Mouse (Mus musculus): ENCODE measurements around the gene Kcna7. TPM values are rescaled to one million over a fixed set of nuclear protein-coding genes. Genes with fewer than 3 reads are reported as not detected.
"Not testable (repeated sequence)": the region's sequence is repeated elsewhere in the genome, so short reads cannot be mapped to it uniquely, and the experiment has no call there.

The Kcna7 gene
- polyA plus RNA-seq, 1 experiment from 2014 or later, result not detected

DNA sequence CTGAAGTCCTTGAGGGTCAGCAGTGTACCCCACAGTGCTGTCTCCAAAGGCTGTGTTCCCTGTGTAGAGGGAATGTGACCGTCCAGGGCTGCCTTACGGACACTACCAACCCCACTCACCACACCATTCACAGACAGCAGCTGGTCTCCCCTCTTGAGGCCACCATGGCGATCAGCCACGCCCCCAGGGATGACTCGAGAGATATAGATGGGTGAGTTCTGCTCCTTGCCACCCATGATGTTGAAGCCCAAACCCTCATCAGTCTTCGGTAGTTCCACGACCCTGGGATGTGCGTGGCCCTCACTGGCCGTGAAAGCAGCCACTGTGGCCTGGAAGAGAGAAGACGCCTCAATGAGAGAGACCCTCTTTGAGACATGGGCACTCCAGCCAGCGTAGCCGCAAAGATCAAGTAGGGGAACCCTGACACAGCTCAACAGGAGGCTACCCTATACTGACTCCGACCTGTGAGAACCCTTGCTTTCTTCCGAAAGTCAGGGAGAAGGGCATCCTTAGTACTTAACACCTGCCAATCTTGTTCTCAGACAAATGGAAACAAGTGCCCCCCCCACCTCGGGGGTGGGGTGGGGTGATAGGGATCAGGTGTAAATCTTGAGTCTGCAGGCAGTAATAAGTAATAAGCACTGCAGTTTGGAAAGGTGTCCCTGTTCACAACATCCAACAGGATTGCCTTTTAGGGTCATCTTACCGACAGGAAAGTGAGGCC lies 36.3 kb upstream of the Kcna7 start:
- WGBS, result 78% methylated on average over 16 of the region's 16 CpGs
- no peak for DNase-seq (ENCODE audit: low spot score)
- no peak overlapping the region for H3K4me3 ChIP-seq
- H3K4me1 ChIP-seq (replicated peaks), result peaks cover 49% of the 10 kb centered on the region
- peaks cover 23% of the 10 kb centered on the region for H3K36me3 ChIP-seq
- H3K27me3 ChIP-seq (ENCODE audit: insufficient read depth, poor library complexity, severe bottlenecking), result peaks cover 53% of the 10 kb centered on the region
- H3K9me3 ChIP-seq, result no peaks in the 10 kb centered on the region
- no peak overlapping the region for H3K27ac ChIP-seq

DNA sequence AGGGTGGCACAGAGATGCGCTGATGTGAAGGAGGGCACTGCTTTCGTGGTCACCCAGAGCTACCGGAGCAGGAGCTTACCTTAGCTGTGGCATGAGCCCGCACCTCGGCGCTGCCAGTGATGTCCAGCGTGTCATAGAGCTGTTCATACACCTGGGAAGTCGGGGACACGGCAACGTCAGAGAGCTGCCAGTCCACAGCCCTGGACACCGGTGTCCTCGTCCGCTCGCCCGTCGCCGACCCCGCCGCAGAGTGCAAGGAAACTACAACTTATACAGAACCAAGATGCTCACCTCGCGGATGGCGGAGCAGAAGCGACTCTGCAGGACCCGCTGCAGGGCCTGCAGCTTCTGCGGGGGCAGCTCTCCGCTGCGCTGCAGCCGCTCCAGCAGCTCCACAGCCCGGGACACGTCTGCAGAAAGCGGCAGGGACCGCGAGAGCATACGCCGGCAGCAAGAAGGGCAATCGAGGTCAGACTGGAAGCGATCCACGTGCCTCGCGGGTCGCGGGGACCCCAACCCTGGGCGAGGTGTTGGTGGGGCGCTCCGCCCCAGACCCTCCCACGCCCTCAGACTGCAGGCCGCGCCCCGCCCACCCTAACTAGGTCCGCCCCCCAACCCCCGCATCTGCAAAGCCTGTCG lies 35.5 kb upstream of the Kcna7 start:
- no peak for DNase-seq (ENCODE audit: low spot score)
- Histone ChIP-seq H3K27ac (peak overlapping the region; percentile 59; the same call in 1 of the 2 replicates), H3K4me1 (replicated peaks) (peaks cover 49% of the 10 kb centered on the region), H3K4me3 (peak overlapping the region; percentile 63), H3K36me3 (peaks cover 31% of the 10 kb centered on the region), H3K9me3 (no peaks in the 10 kb centered on the region), H3K27me3 (ENCODE audit: insufficient read depth, poor library complexity, severe bottlenecking) (peaks cover 45% of the 10 kb centered on the region)
- whole genome bisulfite sequencing, result 9% methylated on average over 52 of the region's 52 CpGs

DNA sequence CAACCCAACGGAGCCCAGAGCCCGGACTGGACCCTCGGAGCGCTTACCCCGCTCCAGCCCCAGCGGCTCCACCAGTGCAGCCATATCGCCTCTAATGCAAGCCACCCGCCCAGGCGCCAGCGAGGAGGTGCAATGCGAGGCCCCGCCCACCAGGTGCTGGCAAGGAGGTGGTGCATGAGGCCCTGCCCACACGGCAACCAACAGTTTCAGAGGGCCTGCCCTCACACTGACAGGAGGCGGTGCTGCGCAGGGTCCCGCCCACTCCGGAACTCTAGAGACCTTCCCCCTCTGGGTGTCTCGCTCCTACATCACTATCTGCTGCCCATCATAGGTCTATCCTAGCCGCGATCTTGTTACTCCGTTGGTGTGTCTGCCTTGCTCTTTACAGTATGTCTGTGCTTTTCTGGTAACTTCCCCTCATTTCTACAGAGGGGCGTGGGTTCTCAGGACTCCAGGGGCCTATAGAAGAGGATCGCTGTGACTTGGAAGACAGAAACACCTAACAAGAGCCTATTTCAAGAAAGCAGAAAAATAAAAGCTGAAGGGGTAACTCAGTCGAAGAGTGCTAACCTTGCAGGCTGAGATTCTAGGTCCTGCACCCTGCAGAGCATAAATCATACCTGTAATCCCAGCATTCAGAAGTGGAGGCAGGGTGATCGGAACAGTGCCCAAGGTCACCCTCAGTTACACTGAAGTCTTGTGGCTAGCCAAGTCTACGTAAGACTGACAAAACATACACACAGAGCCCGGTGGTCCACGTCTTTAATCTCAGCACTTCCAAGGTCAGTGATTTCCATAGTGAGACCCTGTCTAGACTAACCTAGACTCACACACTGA lies 34.8 kb upstream of the Kcna7 start, which contains the start of gene Lin7b:
Gene Lin7b, minus strand, starts transcription at position 109 of the 837 bp plus-strand sequence.
- peak; percentile 88 for DNase-seq (ENCODE audit: low spot score)
- Histone ChIP-seq H3K9me3 (no peaks in the 10 kb centered on the region), H3K4me3 (peak within 1 kb of the TSS; percentile 63), H3K27ac (peak within 1 kb of the TSS; percentile 59; the same call in 1 of the 2 replicates), H3K27me3 (ENCODE audit: insufficient read depth, poor library complexity, severe bottlenecking) (peaks cover 38% of the 10 kb centered on the region), H3K36me3 (peaks cover 37% of the 10 kb centered on the region), H3K4me1 (replicated peaks) (peaks cover 43% of the 10 kb centered on the region)
- WGBS, result 11% methylated on average over 28 of the region's 28 CpGs

DNA sequence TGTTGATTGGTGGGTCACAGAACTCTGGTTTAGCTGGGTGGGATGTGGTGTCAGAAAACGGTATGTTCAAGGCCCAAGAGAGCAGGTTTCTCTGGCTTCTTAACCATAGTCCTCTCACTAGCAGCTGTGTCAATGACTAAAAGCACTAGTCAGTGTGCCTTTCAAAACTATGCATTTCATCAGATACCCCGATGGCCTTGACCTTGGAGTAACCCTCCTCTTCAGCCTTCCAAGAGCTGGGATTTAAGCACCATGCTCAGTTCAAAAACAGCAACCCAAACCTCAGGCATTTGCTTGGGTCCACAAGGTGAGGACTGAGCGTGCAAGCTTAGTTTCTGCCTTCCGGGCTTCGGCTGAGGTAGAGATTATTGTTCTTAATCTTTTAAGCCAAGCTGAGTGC lies 33.1 kb upstream of the Kcna7 start:
- peaks cover 30% of the 10 kb centered on the region for H3K27me3 ChIP-seq (ENCODE audit: insufficient read depth, poor library complexity, severe bottlenecking)
- H3K4me3 ChIP-seq, result no peak overlapping the region
- no peak for DNase-seq (ENCODE audit: low spot score)
- 89% methylated on average over 5 of the region's 5 CpGs for WGBS
- H3K36me3 ChIP-seq, result peaks cover 54% of the 10 kb centered on the region
- H3K4me1 ChIP-seq (replicated peaks), result peaks cover 33% of the 10 kb centered on the region
- no peaks in the 10 kb centered on the region for H3K9me3 ChIP-seq
- H3K27ac ChIP-seq, result no peak overlapping the region

DNA sequence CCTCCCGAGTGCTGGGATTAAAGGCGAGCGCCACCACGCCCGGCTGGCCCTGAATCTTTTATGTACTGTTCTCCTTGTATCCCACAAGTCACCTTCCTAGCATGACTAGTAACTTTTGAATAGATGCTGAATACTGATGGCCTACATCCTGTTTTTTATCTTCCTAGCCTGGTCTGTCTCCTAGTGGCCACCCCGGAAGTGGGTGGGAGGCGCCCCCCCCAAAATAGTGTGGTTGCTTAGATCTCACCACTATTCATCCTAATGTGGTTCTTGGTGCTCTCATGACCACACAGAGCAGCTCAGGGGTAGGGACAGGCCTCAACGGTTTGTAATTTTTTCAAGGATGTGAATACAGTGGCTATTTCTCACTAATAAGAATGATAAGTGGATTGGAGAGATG lies 30.8 kb upstream of the Kcna7 start:
- Histone ChIP-seq H3K36me3 (peaks cover 76% of the 10 kb centered on the region), H3K9me3 (no peaks in the 10 kb centered on the region), H3K4me3 (no peak overlapping the region), H3K4me1 (replicated peaks) (peaks cover 21% of the 10 kb centered on the region), H3K27me3 (ENCODE audit: insufficient read depth, poor library complexity, severe bottlenecking) (peaks cover 9% of the 10 kb centered on the region), H3K27ac (no peak overlapping the region)
- WGBS, result 95% methylated on average over 8 of the region's 8 CpGs
- no peak for DNase-seq (ENCODE audit: low spot score)

DNA sequence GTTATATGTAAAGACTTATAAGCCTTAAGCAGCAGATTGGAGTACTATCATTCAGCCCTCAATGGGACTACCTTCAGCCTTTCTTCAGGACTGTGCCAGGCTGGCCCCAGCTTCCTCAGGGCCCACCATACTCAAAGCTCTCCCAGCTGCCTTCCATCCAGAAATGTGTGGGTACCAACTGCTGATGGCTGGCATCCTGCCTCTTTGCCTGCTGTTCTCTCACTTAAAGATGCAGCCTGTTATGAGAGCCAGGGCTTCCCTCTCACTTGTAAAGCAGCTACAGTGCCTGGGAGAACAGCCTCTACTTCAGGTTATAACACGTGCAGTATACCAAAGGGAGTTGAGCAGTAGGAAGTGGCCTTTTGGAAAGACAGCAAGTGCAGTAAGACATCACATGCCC lies 29.4 kb upstream of the Kcna7 start:
- no peak for DNase-seq (ENCODE audit: low spot score)
- Histone ChIP-seq H3K4me1 (replicated peaks) (peaks cover 6% of the 10 kb centered on the region), H3K9me3 (no peaks in the 10 kb centered on the region), H3K36me3 (peaks cover 91% of the 10 kb centered on the region), H3K27me3 (ENCODE audit: insufficient read depth, poor library complexity, severe bottlenecking) (no peaks in the 10 kb centered on the region), H3K27ac (no peak overlapping the region), H3K4me3 (no peak overlapping the region)
- WGBS, result 95% methylated on average over 1 of the region's 1 CpGs

DNA sequence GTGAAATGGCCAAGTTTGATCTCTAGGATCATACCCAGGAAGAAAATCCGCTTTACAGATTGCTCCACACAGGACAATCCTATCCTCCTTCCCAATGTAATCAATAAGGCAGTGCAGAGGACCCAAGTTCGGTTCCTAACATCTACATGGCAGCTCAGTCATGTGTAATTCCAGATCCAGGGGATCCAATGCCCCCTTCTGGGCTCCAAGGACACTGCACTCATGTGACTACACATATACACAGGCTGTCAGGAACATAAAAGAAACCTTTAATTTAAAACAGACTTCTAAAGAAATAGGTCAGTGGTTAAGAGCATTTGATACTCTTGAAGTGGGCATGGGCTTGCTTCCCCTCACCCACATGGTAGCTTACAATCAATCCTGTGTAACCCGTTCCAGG lies 19.4 kb upstream of the Kcna7 start:
- Histone ChIP-seq H3K27me3 (ENCODE audit: insufficient read depth, poor library complexity, severe bottlenecking) (no peaks in the 10 kb centered on the region), H3K4me1 (replicated peaks) (no peaks in the 10 kb centered on the region), H3K4me3 (no peak overlapping the region), H3K9me3 (no peaks in the 10 kb centered on the region), H3K36me3 (peaks cover 100% of the 10 kb centered on the region), H3K27ac (no peak overlapping the region)
- DNase-seq (ENCODE audit: low spot score), result no peak
- 88% methylated on average over 3 of the region's 3 CpGs for WGBS

DNA sequence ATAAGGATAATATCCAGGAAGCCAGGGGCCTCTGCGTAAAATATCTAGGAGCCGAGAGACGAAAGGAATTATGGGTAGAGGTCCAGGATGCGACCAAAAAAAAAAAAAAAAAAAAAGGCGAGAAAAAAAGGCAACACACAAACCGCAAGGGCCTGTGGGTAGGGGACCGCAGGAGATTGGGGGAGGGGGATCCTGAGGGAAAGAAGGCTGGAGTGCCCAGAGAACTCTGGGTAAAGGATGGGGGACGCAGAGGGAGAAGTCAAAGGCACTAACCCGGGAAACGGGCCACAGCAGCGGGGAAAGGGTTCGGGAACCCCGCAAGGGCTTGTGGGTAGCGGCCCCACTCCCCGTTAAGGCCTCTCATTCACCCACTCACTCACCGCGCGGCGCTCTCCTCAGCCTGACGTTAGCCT lies 10.3 kb upstream of the Kcna7 start:
- Histone ChIP-seq H3K4me3 (peak overlapping the region; percentile 83), H3K9me3 (no peaks in the 10 kb centered on the region), H3K27me3 (ENCODE audit: insufficient read depth, poor library complexity, severe bottlenecking) (no peaks in the 10 kb centered on the region), H3K36me3 (peaks cover 46% of the 10 kb centered on the region), H3K4me1 (replicated peaks) (peaks cover 21% of the 10 kb centered on the region), H3K27ac (peak overlapping the region; percentile 99)
- under 1% methylated on average over 20 of the region's 20 CpGs for WGBS
- no peak for DNase-seq (ENCODE audit: low spot score)

DNA sequence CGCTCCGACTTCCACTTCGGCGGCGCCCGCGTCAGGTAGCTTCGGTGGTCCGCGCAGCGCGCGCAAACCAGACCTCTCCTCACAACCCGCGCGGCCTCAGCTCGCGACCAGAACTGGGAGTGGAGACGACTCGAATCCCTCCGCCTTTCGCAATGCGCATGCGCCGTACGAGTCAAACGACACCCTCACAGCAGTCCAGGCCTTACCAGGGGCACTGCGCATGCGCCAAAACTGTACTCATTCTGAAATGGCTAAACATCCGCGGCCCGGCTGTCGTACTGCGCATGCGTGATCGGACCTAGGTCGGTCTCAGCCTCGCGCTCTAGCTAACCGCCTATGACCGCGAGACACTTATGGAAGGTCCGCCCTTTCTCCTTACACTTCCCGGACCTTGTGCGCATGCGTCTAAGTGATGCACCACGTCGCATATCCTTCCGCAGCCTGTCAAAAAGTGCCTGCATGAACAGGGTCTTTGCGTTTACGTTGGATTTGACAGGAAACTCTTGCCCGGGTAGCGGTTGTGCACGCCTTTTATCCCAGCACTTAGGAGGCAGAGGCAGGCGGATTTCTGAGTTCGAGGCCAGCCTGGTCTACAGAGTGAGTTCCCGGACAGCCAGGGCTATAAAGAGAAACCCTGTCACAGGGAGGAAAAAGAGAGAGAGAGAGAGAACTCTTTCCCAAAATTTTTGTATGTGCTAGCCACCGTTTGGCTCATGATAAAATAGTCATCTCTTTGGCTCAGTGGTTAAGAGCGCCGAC lies 9.7 kb upstream of the Kcna7 start, which contains the start of gene Snrnp70:
Gene Snrnp70, minus strand, starts transcription at position 165 of the 759 bp plus-strand sequence.
- Histone ChIP-seq H3K36me3 (peaks cover 39% of the 10 kb centered on the region), H3K9me3 (no peaks in the 10 kb centered on the region), H3K4me1 (replicated peaks) (peaks cover 21% of the 10 kb centered on the region), H3K27me3 (ENCODE audit: insufficient read depth, poor library complexity, severe bottlenecking) (no peaks in the 10 kb centered on the region), H3K4me3 (peak within 1 kb of the TSS; percentile 83), H3K27ac (peak within 1 kb of the TSS; percentile 99)
- WGBS, result under 1% methylated on average over 60 of the region's 60 CpGs
- DNase-seq (ENCODE audit: low spot score), result peak; percentile 100

DNA sequence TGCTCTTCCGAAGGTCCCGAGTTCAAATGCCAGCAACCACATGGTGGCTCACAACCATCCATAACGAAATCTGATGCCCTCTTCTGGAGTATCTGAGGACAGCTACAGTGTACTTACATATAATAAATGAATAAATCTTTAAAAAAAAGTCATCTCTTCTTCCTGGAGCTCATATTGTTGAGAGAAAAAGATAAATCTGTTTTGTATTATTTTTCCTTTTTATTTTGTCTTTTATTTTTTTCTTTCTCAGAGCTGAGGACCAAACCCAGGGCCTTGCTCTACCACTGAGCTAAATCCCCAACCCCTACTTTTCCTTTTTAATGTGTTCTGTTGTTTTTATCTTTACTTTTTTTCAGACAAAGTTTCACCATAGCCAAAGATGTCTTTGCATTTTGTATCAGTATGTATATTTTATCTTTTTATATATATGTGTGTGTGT lies 9.1 kb upstream of the Kcna7 start:
- DNase-seq (ENCODE audit: low spot score); H3K27me3 ChIP-seq (ENCODE audit: insufficient read depth, poor library complexity, severe bottlenecking); H3K9me3 ChIP-seq: not testable (repeated sequence)
- 9% methylated on average over 3 of the region's 3 CpGs for WGBS
- Histone ChIP-seq H3K4me1 (replicated peaks) (peaks cover 21% of the 10 kb centered on the region), H3K27ac (peak overlapping the region; percentile 99), H3K4me3 (peak overlapping the region; percentile 83), H3K36me3 (peaks cover 33% of the 10 kb centered on the region)

DNA sequence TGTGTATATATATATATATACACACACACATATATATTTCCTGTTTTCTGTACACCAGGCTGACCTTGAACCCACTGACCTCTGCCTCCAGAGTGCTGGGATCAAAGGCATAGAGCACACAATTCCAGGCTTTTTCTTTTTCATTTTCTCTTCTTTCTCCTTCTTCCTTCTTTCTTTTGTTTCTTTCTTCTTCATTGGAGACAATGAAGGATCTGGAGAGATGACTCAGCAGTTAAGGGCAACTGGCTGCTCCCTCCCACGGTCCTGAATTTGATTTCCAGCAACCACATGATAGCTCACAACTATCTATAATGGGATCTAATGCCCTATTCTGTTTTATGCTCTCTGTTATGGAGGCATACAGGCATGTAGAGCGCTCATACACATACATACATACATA lies 8.7 kb upstream of the Kcna7 start:
- no peak for DNase-seq (ENCODE audit: low spot score)
- WGBS, result 81% methylated on average over 2 of the region's 2 CpGs
- Histone ChIP-seq H3K9me3 (no peaks in the 10 kb centered on the region), H3K27ac (no peak overlapping the region), H3K4me1 (replicated peaks) (peaks cover 21% of the 10 kb centered on the region), H3K4me3 (no peak overlapping the region), H3K36me3 (peaks cover 29% of the 10 kb centered on the region), H3K27me3 (ENCODE audit: insufficient read depth, poor library complexity, severe bottlenecking) (no peaks in the 10 kb centered on the region)

DNA sequence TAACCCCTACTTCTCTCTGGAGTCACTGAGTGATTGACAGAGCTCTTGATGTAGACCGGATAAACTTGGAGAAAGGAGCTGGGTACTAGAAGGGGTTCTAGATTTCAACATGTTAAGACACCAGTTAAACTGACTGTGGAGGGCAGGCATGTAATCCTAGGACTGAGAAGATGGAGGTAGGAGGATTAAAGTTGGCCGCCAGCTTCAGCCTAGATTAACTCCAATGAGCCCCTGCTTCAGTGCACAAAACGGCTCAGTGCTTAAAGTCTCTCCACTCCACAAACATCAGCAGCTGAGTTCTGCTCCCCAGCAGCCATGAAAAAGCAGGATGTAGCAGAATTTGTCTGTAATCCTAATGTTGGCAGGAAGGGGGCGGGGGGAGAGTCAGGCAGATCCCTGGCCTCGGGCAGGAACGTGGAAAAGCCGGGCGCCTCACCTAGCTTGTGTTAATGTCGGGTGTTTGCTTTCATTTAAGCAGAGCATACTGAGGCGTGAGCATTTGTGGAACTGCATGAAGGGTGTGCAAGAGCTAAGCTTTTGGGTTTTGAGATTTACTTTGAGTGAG lies 3.9 kb upstream of the Kcna7 start:
- Histone ChIP-seq H3K4me3 (no peak overlapping the region), H3K27ac (no peak overlapping the region)
- 83% methylated on average over 10 of the region's 10 CpGs for WGBS

More for the DNA sequence above, 3.9 kb upstream of the Kcna7 start:
- H3K9me3 ChIP-seq, result no peaks in the 10 kb centered on the region
- no peak for DNase-seq (ENCODE audit: low spot score)
- no peaks in the 10 kb centered on the region for H3K36me3 ChIP-seq
- H3K4me1 ChIP-seq (replicated peaks), result peaks cover 14% of the 10 kb centered on the region
- H3K27me3 ChIP-seq (ENCODE audit: insufficient read depth, poor library complexity, severe bottlenecking), result peaks cover 18% of the 10 kb centered on the region
